Mouse (Mus musculus) MEL (cell line): ENCODE results near the gene Ankrd45. TPM values are rescaled to one million over a fixed set of nuclear protein-coding genes. Genes with fewer than 3 reads are reported as not detected.

ENCODE experiments used
- DNase-seq: peaks from one replicate; pipeline ENCODE4 v3.0.0; 2011; ENCODE audit warnings: low read depth, low spot score
- H3K27ac ChIP-seq: 2 replicates; pipeline ENCODE4 v1.5.1; 2012; ENCODE audit warnings: low read depth, mild to moderate bottlenecking, control low read depth, low read length, moderate library complexity; ENCODE audit not compliant: control insufficient read depth
- H3K27me3 ChIP-seq, 2 experiments: fragments of 150-350 bp in 1 of 2; sonication (generic) in 1 of 2; 2 replicates each; pipeline ENCODE4 v1.6.1; 2012; ENCODE audit warnings: low read length in 2 of 2, mild to moderate bottlenecking in 2 of 2, improper control_type of control experiment in 1 of 2, moderate library complexity in 1 of 2; ENCODE audit not compliant: insufficient read depth in 2 of 2, control insufficient read depth in 1 of 2
- H3K36me3 ChIP-seq, 2 experiments: 2 replicates each; pipeline ENCODE4 v1.6.1; 2012 to 2014; ENCODE audit warnings: low read length in 2 of 2, improper control_type of control experiment in 1 of 2, inconsistent platforms in 1 of 2, mild to moderate bottlenecking in 1 of 2; ENCODE audit not compliant: insufficient read depth in 2 of 2, control insufficient read depth in 1 of 2
- H3K4me1 ChIP-seq, 2 experiments: fragments of 150-350 bp in 1 of 2; sonication (generic) in 1 of 2; 2 replicates each; pipeline ENCODE4 v1.6.1; 2012; ENCODE audit warnings: low read length in 2 of 2, improper control_type of control experiment in 1 of 2, mild to moderate bottlenecking in 1 of 2; ENCODE audit not compliant: insufficient read depth in 2 of 2, control insufficient read depth in 1 of 2
- H3K4me3 ChIP-seq, 2 experiments: fragments of 150-350 bp in 1 of 2; sonication (generic) in 1 of 2; 2 replicates each; pipeline ENCODE4 v1.5.1; 2012; ENCODE audit warnings: low read depth in 2 of 2, low read length in 2 of 2, mild to moderate bottlenecking in 2 of 2, moderate library complexity in 2 of 2, control low read depth in 1 of 2, improper control_type of control experiment in 1 of 2; ENCODE audit not compliant: control insufficient read depth in 1 of 2, insufficient read depth in 1 of 2
- H3K79me2 ChIP-seq: 2 replicates; pipeline ENCODE4 v1.6.1; 2012; ENCODE audit warnings: mild to moderate bottlenecking, low read length, moderate library complexity; ENCODE audit not compliant: control insufficient read depth, poor library complexity, insufficient read depth
- H3K9ac ChIP-seq: 2 replicates; pipeline ENCODE4 v1.6.1; 2012; ENCODE audit warnings: low read depth, mild to moderate bottlenecking, control low read depth, low read length, moderate library complexity; ENCODE audit not compliant: control insufficient read depth, poor library complexity, severe bottlenecking
- H3K9me3 ChIP-seq: fragments of 150-350 bp; sonication (generic); replicated peaks from 2 replicates; pipeline ENCODE4 v1.6.1; 2012; ENCODE audit warnings: mild to moderate bottlenecking, low read length, improper control_type of control experiment, moderate library complexity; ENCODE audit not compliant: insufficient read depth
- BHLHE40 ChIP-seq: IDR thresholded peaks from 2 replicates; pipeline ENCODE4 v1.6.1; 2012; ENCODE audit warnings: low read depth, mild to moderate bottlenecking, inconsistent platforms, low read length, improper control_type of control experiment, borderline replicate concordance
- CHD2 ChIP-seq: IDR thresholded peaks from 2 replicates; pipeline ENCODE4 v1.6.1; 2011; ENCODE audit warnings: low read length, improper control_type of control experiment
- E2F4 ChIP-seq: IDR thresholded peaks from 2 replicates; pipeline ENCODE4 v1.6.1; 2011; ENCODE audit warnings: low read depth, low read length, improper control_type of control experiment, borderline replicate concordance
- GATA1 ChIP-seq: IDR thresholded peaks from 2 replicates; pipeline ENCODE4 v1.6.1; 2011; ENCODE audit warnings: low read depth, low read length, improper control_type of control experiment
- JUND ChIP-seq: IDR thresholded peaks from 2 replicates; pipeline ENCODE4 v1.6.1; 2011; ENCODE audit warnings: low read depth, mild to moderate bottlenecking, improper control_type of control experiment, low read length
- KAT2A ChIP-seq: conservative IDR thresholded peaks from 2 replicates; pipeline ENCODE4 v1.6.1; 2012; ENCODE audit warnings: low read depth, low read length, improper control_type of control experiment, inconsistent platforms
- MAFK ChIP-seq: IDR thresholded peaks from 2 replicates; pipeline ENCODE4 v1.6.1; 2011; ENCODE audit warnings: low read depth, mild to moderate bottlenecking, low read length, improper control_type of control experiment, borderline replicate concordance
- MYB ChIP-seq: IDR thresholded peaks from 2 replicates; pipeline ENCODE4 v1.6.1; 2011; ENCODE audit warnings: mild to moderate bottlenecking, low read depth, low read length, improper control_type of control experiment
- MYC ChIP-seq: IDR thresholded peaks from 2 replicates; pipeline ENCODE4 v1.6.1; 2011; ENCODE audit warnings: low read depth, mild to moderate bottlenecking, low read length, improper control_type of control experiment, moderate library complexity
- NELFE ChIP-seq: IDR thresholded peaks from 2 replicates; pipeline ENCODE4 v1.6.1; 2011; ENCODE audit warnings: low read depth, low read length, improper control_type of control experiment
- POLR2AphosphoS2 ChIP-seq: IDR thresholded peaks from 2 replicates; pipeline ENCODE4 v1.6.1; 2011; ENCODE audit warnings: low read length, improper control_type of control experiment
- POLR2AphosphoS5 ChIP-seq: IDR thresholded peaks from 2 replicates; pipeline ENCODE4 v1.6.1; 2012; ENCODE audit warnings: low read depth, borderline replicate concordance, mild to moderate bottlenecking, inconsistent platforms, low read length, moderate library complexity, mixed read lengths
- RAD21 ChIP-seq: IDR thresholded peaks from 2 replicates; pipeline ENCODE4 v1.6.1; 2011; ENCODE audit warnings: mild to moderate bottlenecking, low read depth, low read length, improper control_type of control experiment
- RCOR1 ChIP-seq: IDR thresholded peaks from 2 replicates; pipeline ENCODE4 v1.6.1; 2012; ENCODE audit warnings: low read depth, mild to moderate bottlenecking, inconsistent platforms, low read length, improper control_type of control experiment
- SIN3A ChIP-seq: IDR thresholded peaks from 2 replicates; pipeline ENCODE4 v1.6.1; 2012; ENCODE audit warnings: low read length, improper control_type of control experiment, inconsistent platforms
- TAL1 ChIP-seq: IDR thresholded peaks from 2 replicates; pipeline ENCODE4 v1.6.1; 2012; ENCODE audit warnings: mild to moderate bottlenecking, inconsistent platforms, low read length, moderate library complexity, mixed read lengths
- TBP ChIP-seq: IDR thresholded peaks from 2 replicates; pipeline ENCODE4 v1.8.0; 2011; ENCODE audit warnings: low read depth, low read length, improper control_type of control experiment
- TCF12 ChIP-seq: IDR thresholded peaks from 2 replicates; pipeline ENCODE4 v1.6.1; 2014; ENCODE audit warnings: low read depth, mild to moderate bottlenecking, inconsistent platforms, low read length, improper control_type of control experiment, moderate library complexity
- ZNF384 ChIP-seq: IDR thresholded peaks from 2 replicates; pipeline ENCODE4 v1.6.1; 2012; ENCODE audit warnings: low read depth, mild to moderate bottlenecking, inconsistent platforms, low read length, improper control_type of control experiment
- polyA plus RNA-seq, 2 experiments: library from polyadenylated mRNA; stranded (reverse) in 1 of 2; unstranded in 1 of 2; fragments of >175 nt in 1 of 2; fragments of >200 nt in 1 of 2; gene quantifications; 2 replicates each; pipeline versions ENCODE4 v1.2.1 to v1.2.4; 2012; ENCODE audit warnings: low replicate concordance in 2 of 2, low read depth in 1 of 2; ENCODE audit not compliant: insufficient read length in 2 of 2, insufficient read depth in 1 of 2, missing spikeins in 1 of 2
- total RNA-seq: library from RNA; depleted of rRNA; stranded (reverse); fragments of 300-350 nt; gene quantifications from 2 replicates; pipeline ENCODE4 v1.2.3, GENCODE M21; 2012

Ankrd45 gene
- total and polyA plus RNA-seq, 3 experiments, result not detected

DNA sequence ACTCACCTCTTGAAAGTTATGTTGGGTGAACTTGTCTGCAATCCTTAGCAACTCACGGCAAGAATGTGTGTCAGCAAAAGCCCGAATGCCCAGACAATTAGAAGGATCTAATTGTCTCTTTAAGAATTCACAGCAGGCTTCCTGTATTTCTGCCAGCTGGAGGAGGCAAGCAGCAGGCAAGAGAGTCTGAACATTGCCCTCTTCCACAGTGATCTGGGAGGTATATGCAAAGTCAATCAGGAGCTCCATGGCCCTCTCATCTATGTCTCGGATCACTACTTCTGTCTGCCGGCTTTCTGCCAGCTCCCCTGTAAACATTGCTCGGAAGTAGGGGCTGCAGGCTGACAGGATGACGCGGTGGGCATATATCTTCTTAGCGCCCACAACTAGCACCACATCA, 33.3 kb upstream of the Ankrd45 start:
- TF ChIP-seq TAL1 (no peak), CHD2 (no peak), POLR2AphosphoS2 (no peak), MAFK (no peak), NELFE (no peak), E2F4 (no peak)
- H3K4me1 ChIP-seq, result no peaks in the 10 kb centered on the region
- H3K79me2 ChIP-seq, result no peaks in the 10 kb centered on the region
- H3K27ac ChIP-seq, result no peak overlapping the region
- no peaks in the 10 kb centered on the region for H3K27me3 ChIP-seq
- DNase-seq, result no peak
- H3K4me3 ChIP-seq, result no peak overlapping the region
- no peaks in the 10 kb centered on the region for H3K9me3 ChIP-seq
- no peaks in the 10 kb centered on the region; a peak in 2 of 4 replicates for H3K36me3 ChIP-seq
- H3K9ac ChIP-seq, result no peak overlapping the region

- Histone ChIP-seq H3K27ac (no peak overlapping the region), H3K4me3 (no peak overlapping the region), H3K27me3 (no peaks in the 10 kb centered on the region), H3K36me3 (no peaks in the 10 kb centered on the region), H3K4me1 (no peaks in the 10 kb centered on the region; a peak in 1 of 4 replicates), H3K9ac (no peak overlapping the region), H3K79me2 (no peaks in the 10 kb centered on the region; the same call in 1 of the 2 replicates), H3K9me3 (no peaks in the 10 kb centered on the region)
- no peak for DNase-seq
- TF ChIP-seq RCOR1, result no peak
- TF ChIP-seq POLR2AphosphoS2, result no peak
- no peak for TF ChIP-seq GATA1
- TF ChIP-seq, all 39 proteins: peak for 0
Measured at GRCm38 (mm10) chr1:161114591-161114990, 27.9 kb upstream of the Ankrd45 start.

DNA sequence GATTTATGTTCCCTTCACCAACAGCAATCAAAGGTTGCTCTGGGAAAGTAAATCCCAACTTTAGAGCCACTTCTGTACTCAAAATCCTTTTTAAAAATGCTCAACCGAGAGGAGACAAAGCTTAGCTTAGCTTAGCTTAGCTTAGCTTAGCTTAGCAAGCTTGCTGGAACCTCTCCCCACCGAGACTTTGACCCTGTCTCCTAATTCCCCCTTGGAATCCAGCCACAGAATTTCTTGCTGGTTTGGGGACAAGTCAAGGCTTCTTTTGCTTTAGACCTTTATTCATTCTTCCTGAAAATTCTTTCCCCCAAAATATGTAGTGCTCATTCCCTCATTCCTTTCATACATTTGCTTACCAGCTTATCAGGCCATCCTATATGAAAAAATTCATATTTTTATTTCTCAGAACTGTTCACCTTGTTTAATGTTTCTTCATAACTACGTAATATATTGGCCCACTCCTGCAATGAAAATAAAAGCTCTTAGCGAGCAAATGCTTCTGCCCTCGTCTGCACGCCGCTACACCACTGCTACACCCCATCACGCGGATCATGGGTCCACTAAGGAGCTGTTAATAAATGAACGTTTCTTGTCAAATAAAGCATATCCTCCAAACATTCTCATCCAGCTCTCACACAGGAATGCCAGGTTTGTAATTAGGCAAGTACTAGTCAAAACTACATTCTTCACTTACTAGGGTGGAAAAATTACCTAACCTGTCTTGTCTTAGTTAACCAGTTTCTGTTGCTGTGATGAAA, 19.7 kb upstream of the Ankrd45 start:
- Histone ChIP-seq H3K4me1 (no peaks in the 10 kb centered on the region), H3K27me3 (no peaks in the 10 kb centered on the region), H3K9me3 (no peaks in the 10 kb centered on the region), H3K4me3 (no peak overlapping the region), H3K9ac (no peak overlapping the region), H3K27ac (no peak overlapping the region), H3K36me3 (peaks cover 0 to 5% of the 10 kb centered on the region in 2 experiments; a peak in 2 of 4 replicates), H3K79me2 (no peaks in the 10 kb centered on the region; the same call in 1 of the 2 replicates)
- TF ChIP-seq MAFK (no peak), TCF12 (no peak), SIN3A (no peak), RAD21 (no peak), MYC (no peak), MYB (no peak), POLR2AphosphoS5 (no peak), KAT2A (no peak), TBP (no peak), BHLHE40 (no peak), JUND (no peak), ZNF384 (no peak), POLR2AphosphoS2 (no peak)
- DNase-seq, result no peak
